Mouse (Mus musculus) fibroblast of lung, adult 2 months (primary cell): ENCODE results near the gene Prph.
"Not testable (repeated sequence)": the region's sequence is repeated elsewhere in the genome, so short reads cannot be mapped to it uniquely, and the experiment has no call there.

Experiments used
- DNase-seq: peaks from one replicate; pipeline ENCODE4 v3.0.0-alpha.2; 2011; ENCODE audit warnings: low read depth

The Prph gene

GRCm38 (mm10) chr15:99076011-99076410, 21.0 kb downstream of the Prph start:
- DNase-seq = not testable (repeated sequence)

DNA sequence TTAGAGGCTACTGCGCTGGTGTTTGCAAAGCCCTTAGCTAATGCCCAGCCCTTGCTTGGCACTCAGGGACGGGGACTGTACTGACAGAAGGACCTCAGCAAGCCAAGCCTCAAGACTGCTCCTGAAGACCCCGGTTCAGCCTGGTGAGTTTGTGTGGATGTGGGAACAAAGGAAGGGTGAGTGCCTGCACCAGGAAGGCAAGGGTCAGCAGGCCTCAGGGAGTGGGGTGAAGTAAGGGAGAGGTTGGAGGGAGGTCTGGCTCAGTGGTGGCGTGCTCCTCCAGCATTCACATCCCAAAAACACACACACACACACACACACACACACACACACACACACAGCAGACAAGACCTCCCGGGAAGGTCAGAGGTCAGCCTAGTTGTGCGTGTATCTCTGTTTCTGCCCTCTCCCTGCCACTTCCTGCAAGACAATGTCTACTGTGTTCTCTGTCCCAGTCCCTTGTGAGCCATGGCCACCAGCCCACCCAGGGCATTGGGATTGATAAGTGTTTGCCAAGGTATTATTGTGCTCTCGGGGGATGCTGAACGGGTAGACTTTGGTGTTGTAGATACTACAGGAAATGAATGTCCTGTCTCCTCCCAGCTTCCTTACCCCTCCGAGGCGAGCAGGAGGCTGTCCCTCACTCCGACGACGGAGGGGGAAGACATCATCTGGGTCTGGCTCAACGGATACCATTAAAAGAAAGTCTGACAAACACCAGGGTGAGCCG, 23.4 kb downstream of the Prph start:
- DNase-seq = no peak

DNA sequence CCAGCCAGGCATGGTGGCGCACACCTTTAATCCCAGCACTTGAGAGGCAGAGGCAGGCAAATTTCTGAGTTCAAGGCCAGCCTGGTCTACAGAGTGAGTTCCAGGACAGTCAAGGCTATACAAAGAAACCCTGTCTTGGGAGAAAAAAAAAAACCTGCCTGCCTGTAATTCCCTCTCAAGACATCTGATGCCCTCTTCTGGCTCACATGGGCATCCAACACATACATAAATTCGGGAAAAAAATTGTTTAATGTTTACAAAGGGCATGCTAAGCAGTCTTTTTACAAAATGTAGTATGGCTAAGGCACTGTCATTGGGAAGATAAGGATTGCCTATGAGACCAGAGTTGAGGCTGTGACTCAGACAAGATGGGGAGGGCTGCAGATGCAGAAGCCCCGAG, 24.8 kb downstream of the Prph start:
- no peak for DNase-seq

- DNase-seq = no peak
Observed at GRCm38 (mm10) chr15:99082322-99082721, 27.3 kb downstream of the Prph start.

DNA sequence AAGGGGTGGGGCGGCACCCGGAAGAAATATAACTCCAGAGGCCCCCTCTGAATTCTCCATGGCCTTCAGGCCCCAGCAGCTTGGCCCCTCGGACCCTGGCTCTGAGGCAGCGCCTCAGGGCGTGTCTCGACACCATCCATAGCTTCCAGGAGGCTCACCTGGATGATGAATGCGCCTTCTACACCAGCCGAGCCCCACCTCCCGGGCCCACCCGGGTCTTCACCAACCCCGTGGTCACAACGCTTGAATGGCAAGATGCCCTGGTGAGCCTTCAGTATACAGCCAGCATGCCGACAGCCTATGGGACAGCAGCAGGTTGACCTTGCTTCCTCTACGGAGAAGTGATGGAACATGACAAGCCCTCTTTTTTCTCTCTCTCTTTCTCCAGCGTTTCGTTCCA, 27.9 kb downstream of the Prph start:
- no peak for DNase-seq

DNA sequence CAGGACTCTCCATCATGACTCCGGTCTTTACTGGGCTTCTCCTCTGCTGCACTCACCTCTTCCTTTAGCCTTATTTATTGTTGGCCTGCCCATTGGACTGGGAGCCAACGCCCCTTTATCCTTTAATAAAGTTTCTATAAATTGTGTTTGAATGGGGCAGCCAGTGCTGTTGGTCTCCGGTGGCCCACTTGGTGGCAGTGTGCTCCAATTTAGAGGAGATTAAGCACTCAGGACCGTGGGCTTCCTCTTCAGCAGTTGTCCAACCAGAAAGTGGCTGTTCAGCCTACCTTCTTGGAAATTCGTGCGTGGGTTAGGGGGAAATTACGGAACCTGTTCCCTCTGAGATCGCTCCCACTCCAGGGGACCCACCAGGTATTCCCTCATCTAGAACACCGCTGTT, 28.3 kb downstream of the Prph start:
- DNase-seq = no peak

GRCm38 (mm10) chr15:99083867-99084557, 29.0 kb downstream of the Prph start:
- DNase-seq = no peak

GRCm38 (mm10) chr15:99084618-99085017, 29.6 kb downstream of the Prph start:
- DNase-seq = no peak

GRCm38 (mm10) chr15:99085997-99086396, 31.0 kb downstream of the Prph start:
- DNase-seq = no peak

DNA sequence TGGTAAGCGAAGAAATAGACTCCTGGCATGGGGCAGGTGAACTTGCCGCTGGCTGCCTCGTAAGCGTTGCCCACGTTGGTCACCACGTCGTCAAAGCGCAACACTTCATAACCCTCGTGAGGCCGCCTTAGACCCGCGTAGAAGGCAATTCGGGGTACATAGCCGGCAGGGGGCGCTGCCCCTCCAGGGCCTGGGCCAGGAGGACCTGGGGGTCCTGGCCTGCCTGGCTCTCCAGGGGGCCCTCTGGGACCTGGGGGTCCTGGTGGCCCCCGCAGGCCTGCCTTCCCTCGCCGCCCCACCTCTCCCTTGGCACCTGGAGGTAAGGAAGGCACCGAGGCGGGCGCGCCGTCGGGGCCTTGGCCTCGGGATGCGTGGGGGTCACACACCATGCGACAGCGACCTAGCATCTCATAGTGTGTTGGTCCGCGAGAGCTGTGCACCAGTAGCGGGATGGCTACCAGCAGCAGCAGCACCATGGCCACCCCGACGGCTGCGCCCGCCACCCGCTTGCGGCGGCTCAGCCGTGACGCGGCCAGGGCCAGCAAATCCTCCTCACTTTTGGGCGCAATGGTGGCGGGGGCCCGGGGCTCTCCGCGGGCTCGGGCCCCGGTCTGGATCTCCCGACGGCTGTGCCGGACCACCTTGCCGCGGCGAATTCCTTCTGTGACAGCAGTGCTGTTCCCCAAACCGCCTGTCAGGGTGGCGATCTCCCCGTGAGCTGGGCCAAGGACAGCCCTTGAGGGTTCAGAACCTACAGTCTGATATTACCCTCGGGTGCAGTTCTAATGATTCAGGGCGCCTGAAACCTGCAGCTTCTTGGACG, 32.5 kb downstream of the Prph start, which contains the start of gene C1ql4:
Gene C1ql4 (minus strand): TSS at position 565 of the 823 bp plus-strand sequence.
- no peak for DNase-seq

DNA sequence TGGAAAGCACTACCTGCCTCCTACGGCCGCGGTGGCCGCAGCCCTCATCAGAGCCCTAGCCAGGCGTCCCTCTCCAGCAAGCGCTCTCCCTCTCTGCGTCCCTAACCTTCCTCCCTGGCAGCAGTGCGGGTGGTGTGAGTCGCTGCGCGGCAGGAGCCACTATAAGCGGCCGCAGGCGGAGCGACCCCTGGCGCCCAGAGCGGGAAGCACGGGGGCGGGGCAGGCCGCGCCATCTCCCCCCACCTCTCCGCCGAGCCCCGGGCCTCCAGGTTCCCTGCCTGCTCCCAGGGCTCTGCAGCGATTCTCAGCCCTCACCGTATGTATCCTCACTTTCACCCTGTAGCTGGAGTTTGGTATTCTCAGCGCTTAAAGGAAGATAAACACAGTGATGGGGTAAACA, 33.3 kb downstream of the Prph start:
- DNase-seq = peak; percentile 15

DNA sequence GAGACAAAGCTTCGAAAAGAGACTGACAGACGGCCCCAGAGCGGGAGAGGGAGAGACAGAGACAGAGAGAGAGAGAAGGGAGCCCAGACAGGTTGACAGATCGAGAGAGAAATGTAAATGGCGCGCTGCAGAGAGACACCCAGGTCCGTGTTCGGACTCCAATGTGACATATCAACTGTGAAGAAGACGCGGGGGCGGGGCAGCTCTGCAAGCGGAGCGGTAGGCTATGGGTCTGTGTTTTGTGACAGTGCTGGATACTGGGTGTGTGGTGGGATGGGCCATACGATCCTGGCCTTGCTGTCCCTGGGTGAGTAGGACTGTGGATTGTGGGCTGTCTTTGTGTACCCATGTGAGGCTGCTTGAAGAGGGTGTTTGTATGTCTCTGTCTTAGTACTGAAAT, 34.1 kb downstream of the Prph start:
- DNase-seq = no peak

- no peak for DNase-seq
Observed at GRCm38 (mm10) chr15:99092870-99093269, 37.9 kb downstream of the Prph start, which contains the start of gene Dnajc22. Gene Dnajc22, plus strand, starts transcription at chr15:99093170.

DNA sequence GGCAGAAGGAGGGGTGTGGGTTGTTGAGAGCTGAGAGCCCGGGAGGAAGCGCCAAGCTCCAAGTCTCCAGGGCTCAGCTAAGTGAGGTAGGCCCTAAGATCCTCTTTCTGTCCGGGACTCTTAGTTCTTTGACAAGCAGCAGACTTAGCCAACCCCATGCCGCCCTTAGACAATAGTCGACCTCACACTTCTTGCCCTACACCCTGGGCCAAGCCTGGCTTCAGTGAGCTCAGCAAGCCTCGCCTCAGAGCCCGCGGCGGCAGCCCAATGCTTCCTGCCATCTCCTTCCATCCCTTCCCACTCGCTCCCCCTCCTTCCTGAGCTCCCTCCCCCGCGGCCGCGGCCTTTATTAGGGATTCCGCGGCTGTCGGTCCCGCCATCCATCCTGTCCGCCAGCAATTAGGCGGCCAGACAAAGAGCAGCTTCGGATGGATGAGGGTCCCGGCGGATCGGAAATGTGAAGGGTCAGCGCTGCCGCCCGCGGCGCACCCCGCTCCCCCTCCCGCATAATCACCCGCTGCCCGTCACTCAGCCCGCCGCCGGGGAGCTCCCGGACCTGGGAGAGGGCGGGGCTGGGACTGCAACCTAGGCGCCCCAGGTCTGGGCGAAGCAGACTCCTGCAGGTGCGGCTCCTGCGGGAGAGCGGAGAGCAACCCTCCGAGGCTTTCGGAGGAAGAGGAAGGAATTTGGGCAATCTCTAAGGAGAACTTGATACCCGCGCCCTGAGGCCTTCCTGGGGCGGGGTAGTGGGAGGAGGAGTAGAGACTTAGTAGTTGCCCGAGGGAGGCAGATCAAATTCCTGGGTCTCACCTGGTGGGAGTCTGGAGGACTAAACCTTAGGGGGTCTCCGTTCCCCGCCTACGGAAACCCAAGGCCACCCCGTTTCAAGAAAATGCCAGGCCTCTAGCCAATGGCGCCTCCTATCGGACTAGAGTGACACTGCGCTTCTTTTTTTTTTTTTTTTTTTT, 38.6 kb downstream of the Prph start:
- no peak for DNase-seq

GRCm38 (mm10) chr15:99094631-99095270, 39.8 kb downstream of the Prph start:
- no peak for DNase-seq

DNA sequence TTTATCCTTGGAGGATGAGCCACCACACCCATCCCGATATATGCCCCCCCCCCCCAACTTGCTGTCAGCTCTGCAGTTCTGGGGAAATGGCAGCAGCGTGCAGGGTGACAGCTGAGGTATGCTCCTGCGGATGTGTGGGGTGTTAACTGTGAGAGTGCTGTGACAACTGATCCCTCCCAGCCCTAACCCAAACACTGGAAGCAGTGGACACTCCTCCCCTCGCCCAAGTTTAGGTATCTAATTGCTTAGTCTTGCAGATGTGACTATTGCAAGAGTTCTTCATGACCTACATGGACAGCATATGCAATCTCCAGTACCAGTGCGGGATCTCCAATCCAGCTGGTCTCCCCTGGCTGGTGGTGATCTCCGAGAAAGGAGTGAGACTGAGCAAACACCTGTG, 40.4 kb downstream of the Prph start:
- no peak for DNase-seq

GRCm38 (mm10) chr15:99096061-99096793, 41.3 kb downstream of the Prph start:
- DNase-seq = no peak

GRCm38 (mm10) chr15:99096831-99097500, 42.0 kb downstream of the Prph start:
- DNase-seq = no peak

DNA sequence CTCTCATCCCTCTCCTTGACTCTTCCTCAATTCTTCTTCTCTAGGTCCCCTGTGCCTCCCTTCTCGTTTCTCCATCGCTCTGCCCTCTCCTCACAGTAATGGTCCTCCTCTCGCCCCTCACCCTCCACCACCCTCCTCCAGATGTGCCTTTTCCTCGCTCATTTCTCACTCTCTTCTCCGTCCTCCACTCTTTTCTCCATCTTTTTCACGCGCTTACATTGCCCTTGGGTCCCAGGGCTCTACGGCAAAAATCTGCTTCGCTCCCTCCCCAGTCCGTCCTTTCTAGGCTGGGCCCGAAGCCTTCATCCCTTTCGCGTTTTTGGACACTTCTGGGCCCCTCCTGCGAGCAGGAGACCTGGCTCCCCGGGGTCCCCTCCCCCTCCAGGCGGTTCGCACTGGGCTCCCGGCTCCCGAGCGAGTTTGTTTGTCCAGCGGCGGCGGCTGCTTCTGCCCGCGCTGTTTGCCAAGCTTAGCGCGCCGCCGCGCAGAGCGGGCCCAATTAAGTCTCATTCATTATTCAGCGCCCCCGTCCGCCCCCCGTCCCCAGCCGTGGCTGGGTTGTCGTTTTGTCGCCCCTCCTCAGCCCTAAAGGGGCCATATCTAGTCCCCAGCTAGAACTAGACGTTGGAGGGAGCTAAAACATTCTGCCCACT, 43.0 kb downstream of the Prph start:
- no peak for DNase-seq
